Mouse (Mus musculus) limb, embryonic 11.5 days (tissue): Measurements from ENCODE around the gene B130006D01Rik. TPM values are rescaled to one million over a fixed set of nuclear protein-coding genes. Genes with fewer than 3 reads are reported as not detected.

Source experiments
- ATAC-seq: fragments of 200-750 bp; cut with Nextera tagmentation; 2 replicates; pipeline ENCODE4 v1.8.0; 2017; ENCODE audit warnings: low read depth; ENCODE audit not compliant: insufficient number of reproducible peaks, low FRiP score, low TSS enrichment
- DNase-seq: peaks from one replicate; pipeline ENCODE4 v3.0.0-alpha.2; 2015; ENCODE audit warnings: low spot score
- H3K27ac ChIP-seq: fragments of 300-500 bp; sonication (generic); replicated peaks from 2 replicates; pipeline ENCODE4 v1.5.1; 2014; ENCODE audit warnings: low read depth, mild to moderate bottlenecking, low read length
- H3K27me3 ChIP-seq: fragments of 300-500 bp; sonication (generic); 2 replicates; pipeline ENCODE4 v1.6.1; 2014; ENCODE audit warnings: mild to moderate bottlenecking, low read length, mixed read lengths; ENCODE audit not compliant: control insufficient read depth, insufficient read depth
- H3K36me3 ChIP-seq: fragments of 300-500 bp; sonication (generic); 2 replicates; pipeline ENCODE4 v1.6.1; 2014; ENCODE audit warnings: mild to moderate bottlenecking, low read length, moderate library complexity, mixed read lengths; ENCODE audit not compliant: control insufficient read depth, insufficient read depth
- H3K4me1 ChIP-seq: fragments of 300-500 bp; sonication (generic); 2 replicates; pipeline ENCODE4 v1.6.1; 2014; ENCODE audit warnings: low read length, mixed read lengths; ENCODE audit not compliant: control insufficient read depth, insufficient read depth
- H3K4me2 ChIP-seq: fragments of 300-500 bp; sonication (generic); 2 replicates; pipeline ENCODE4 v1.6.1; 2014; ENCODE audit warnings: low read depth, mild to moderate bottlenecking, moderate library complexity; ENCODE audit not compliant: severe bottlenecking
- H3K4me3 ChIP-seq: fragments of 300-500 bp; sonication (generic); 2 replicates; pipeline ENCODE4 v1.5.1; 2014; ENCODE audit warnings: low read depth, low read length
- H3K9ac ChIP-seq: fragments of 300-500 bp; sonication (generic); 2 replicates; pipeline ENCODE4 v1.6.1; 2014; ENCODE audit warnings: mild to moderate bottlenecking, low read length
- H3K9me3 ChIP-seq: fragments of 300-500 bp; sonication (generic); 2 replicates; pipeline ENCODE4 v1.6.1; 2016; ENCODE audit warnings: low read length; ENCODE audit not compliant: control insufficient read depth
- WGBS: fragments of 180-500 bp; shearing (Covaris S2); extraction: QIAGEN DNeasy Blood & Tissue Kit; methylation state at CpG from one replicate; pipeline ENCODE4 v1.1.7; 2014; 5-methylcytosine and 5-hydroxymethylcytosine counted together
- polyA plus RNA-seq: library from polyadenylated mRNA; unstranded; fragments of >200 nt; fragmentation: Nextera tagmentation; extraction: Ambion mirVana; gene quantifications from 2 replicates; pipeline ENCODE4 v1.2.1, GENCODE M21; 2014

The B130006D01Rik gene
- polyA plus RNA-seq, 1 experiment from 2014 or later: 1.5 TPM

DNA sequence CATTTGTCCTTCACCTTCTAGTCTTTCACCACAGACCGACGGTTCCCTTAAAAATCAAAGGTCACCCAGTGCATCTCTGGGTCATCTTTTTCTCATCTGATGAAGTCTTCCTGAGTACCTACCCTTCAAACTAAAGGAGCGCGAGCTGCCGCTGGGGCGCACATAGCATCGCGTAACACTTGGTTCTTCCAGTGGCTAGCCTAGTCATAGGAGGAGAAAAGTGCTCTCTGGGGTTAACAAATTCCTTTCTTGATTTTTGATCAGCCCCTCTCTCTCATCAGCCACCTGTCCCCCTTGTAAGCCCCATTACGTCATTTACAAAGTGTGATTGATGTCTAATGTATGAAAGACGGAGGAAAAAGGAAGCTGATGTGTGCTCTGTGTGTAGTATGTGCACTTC, 45.8 kb downstream of the B130006D01Rik start:
- no peaks in the 10 kb centered on the region for H3K4me1 ChIP-seq
- no peak overlapping the region for H3K4me2 ChIP-seq
- ATAC-seq: no peak
- H3K9me3 ChIP-seq: no peaks in the 10 kb centered on the region
- H3K27ac ChIP-seq: no peak overlapping the region
- peaks cover 2% of the 10 kb centered on the region; the same call in 1 of the 2 replicates for H3K36me3 ChIP-seq
- no peak for DNase-seq
- no peak overlapping the region for H3K4me3 ChIP-seq
- 91% methylated on average over 10 of the region's 10 CpGs for WGBS
- H3K27me3 ChIP-seq: no peaks in the 10 kb centered on the region
- H3K9ac ChIP-seq: no peak overlapping the region

- no peak overlapping the region for H3K9ac ChIP-seq
- H3K4me1 ChIP-seq: no peaks in the 10 kb centered on the region
- ATAC-seq: no peak
- no peak overlapping the region for H3K4me2 ChIP-seq
- H3K36me3 ChIP-seq: peaks cover 2% of the 10 kb centered on the region; the same call in 1 of the 2 replicates
- no peak overlapping the region for H3K27ac ChIP-seq
- H3K4me3 ChIP-seq: no peak overlapping the region
- H3K9me3 ChIP-seq: no peaks in the 10 kb centered on the region
- no peaks in the 10 kb centered on the region for H3K27me3 ChIP-seq
- WGBS: 68% methylated on average over 9 of the region's 9 CpGs
- DNase-seq: no peak
Observed at GRCm38 (mm10) chr11:95770720-95771364, 47.5 kb downstream of the B130006D01Rik start.

DNA sequence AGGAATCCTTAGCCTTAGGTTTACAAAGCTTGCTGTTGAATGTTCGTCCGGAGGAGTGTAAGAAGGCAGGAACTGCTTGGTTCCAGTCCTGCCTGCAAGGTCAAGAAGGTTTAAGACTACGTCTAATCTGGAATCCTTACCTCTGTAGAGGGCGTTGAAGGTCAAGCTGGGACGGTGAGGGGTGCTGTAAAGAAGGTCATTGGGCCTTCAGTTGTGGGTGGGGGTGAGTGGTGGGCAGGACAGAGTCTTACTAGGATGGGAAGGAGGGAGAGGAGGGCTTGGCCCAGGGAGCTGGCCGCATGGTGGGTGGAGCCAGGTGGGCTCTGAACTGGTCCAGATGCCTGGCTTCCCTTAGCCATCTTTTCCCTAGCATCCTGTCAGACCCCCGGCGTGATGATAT, 48.3 kb downstream of the B130006D01Rik start:
- WGBS: 86% methylated on average over 8 of the region's 8 CpGs
- H3K36me3 ChIP-seq: peaks cover 2% of the 10 kb centered on the region; the same call in 1 of the 2 replicates

GRCm38 (mm10) chr11:95773264-95773663, 49.9 kb downstream of the B130006D01Rik start:
- H3K27ac ChIP-seq: no peak overlapping the region
- no peak overlapping the region for H3K4me3 ChIP-seq
- WGBS: 81% methylated on average over 3 of the region's 3 CpGs

More for the DNA sequence above, 48.3 kb downstream of the B130006D01Rik start:
- Histone ChIP-seq H3K27me3 (no peaks in the 10 kb centered on the region), H3K4me1 (no peaks in the 10 kb centered on the region), H3K4me2 (no peak overlapping the region), H3K9ac (no peak overlapping the region), H3K4me3 (no peak overlapping the region), H3K27ac (no peak overlapping the region), H3K9me3 (no peaks in the 10 kb centered on the region)
- ATAC-seq (no peak), DNase-seq (no peak)

More at GRCm38 (mm10) chr11:95773264-95773663, 49.9 kb downstream of the B130006D01Rik start:
- H3K4me2 ChIP-seq: no peak overlapping the region
- H3K4me1 ChIP-seq: no peaks in the 10 kb centered on the region
- H3K9ac ChIP-seq: no peak overlapping the region
- ATAC-seq (no peak), DNase-seq (no peak)
- H3K36me3 ChIP-seq: peaks cover 2% of the 10 kb centered on the region; the same call in 1 of the 2 replicates
- H3K9me3 ChIP-seq: no peaks in the 10 kb centered on the region
- H3K27me3 ChIP-seq: no peaks in the 10 kb centered on the region

Other genes starting within 250 kb of the B130006D01Rik start
- gene Nxph3, start 209.0 kb upstream of the B130006D01Rik start, polyA plus RNA-seq: 0.37 and 1.5 TPM in 2 replicates
- gene Ngfr, start 135.9 kb upstream of the B130006D01Rik start, polyA plus RNA-seq: 12.4 and 13.4 TPM in 2 replicates
- 240 and 256 TPM in 2 replicates for gene Phb, start 56.6 kb upstream of the B130006D01Rik start, polyA plus RNA-seq
- gene Zfp652, start 10.9 kb upstream of the B130006D01Rik start, polyA plus RNA-seq: 11.7 and 13.7 TPM in 2 replicates
- gene Phospho1, start 100.9 kb downstream of the B130006D01Rik start, polyA plus RNA-seq: 0.60 TPM in 1 of 2 replicates, not detected in the other
- gene Gngt2, start 113.6 kb downstream of the B130006D01Rik start, polyA plus RNA-seq: 8.1 and 9.8 TPM in 2 replicates
- gene Abi3, start 118.9 kb downstream of the B130006D01Rik start, polyA plus RNA-seq: 1.4 and 2.8 TPM in 2 replicates
- gene B4galnt2, start 191.3 kb downstream of the B130006D01Rik start, polyA plus RNA-seq: not detected in 2 replicates